Mouse (Mus musculus): ENCODE measurements around the gene Zscan20. TPM values are rescaled to one million over a fixed set of nuclear protein-coding genes. Genes with fewer than 3 reads are reported as not detected.

Zscan20 gene
- polyA plus RNA-seq (2015; fragmentation: Nextera tagmentation; extraction: Ambion mirVana): 1.00 and 1.4 TPM in 2 replicates

GRCm38 (mm10) chr4:128609925-128610402 is at the start of gene Zscan20:
Zscan20 (minus strand) TSS chr4:128610098.

GRCm38 (mm10) chr4:128654505-128655381 is 44.8 kb upstream of the Zscan20 start, which contains the start of gene Phc2:
Phc2 (plus strand) TSS chr4:128654702.

GRCm38 (mm10) chr4:128618246-128618911 is 8.5 kb upstream of the Zscan20 start, which contains the start of gene Tlr12:
Tlr12 (minus strand) TSS chr4:128618619.

Other genes with a start within 250 kb of the Zscan20 start
- 0.89 and 1.4 TPM in 2 replicates for gene Tlr12, start 8.5 kb upstream of the Zscan20 start, polyA plus RNA-seq (2015; fragmentation: Nextera tagmentation; extraction: Ambion mirVana)
- gene Phc2, start 44.6 kb upstream of the Zscan20 start, polyA plus RNA-seq (2015; fragmentation: Nextera tagmentation; extraction: Ambion mirVana): 18.0 and 21.1 TPM in 2 replicates
- 0.08 TPM in 1 of 2 replicates, not detected in the other for gene A3galt2, start 145.3 kb upstream of the Zscan20 start, polyA plus RNA-seq (2015; fragmentation: Nextera tagmentation; extraction: Ambion mirVana)
- 10.7 and 13.6 TPM in 2 replicates for gene Zfp362, start 195.9 kb upstream of the Zscan20 start, polyA plus RNA-seq (2015; fragmentation: Nextera tagmentation; extraction: Ambion mirVana)